Mouse (Mus musculus) midbrain, postnatal 0 days (tissue): ENCODE data around the gene Ccr5. TPM values are rescaled to one million over a fixed set of nuclear protein-coding genes. Genes with fewer than 3 reads are reported as not detected.

Experiments
- ATAC-seq: fragments of 200-750 bp; cut with Nextera tagmentation; 2 replicates; pipeline ENCODE4 v1.8.0; 2017; ENCODE audit warnings: moderate number of reproducible peaks, mild to moderate bottlenecking, moderate TSS enrichment, moderate library complexity; ENCODE audit not compliant: low FRiP score
- DNase-seq: peaks from one replicate; pipeline ENCODE4 v3.0.0-alpha.2; 2015; ENCODE audit warnings: low spot score
- H3K27ac ChIP-seq: fragments of 300-500 bp; sonication (generic); 2 replicates; pipeline ENCODE4 v1.5.1; 2014; ENCODE audit warnings: low read depth, mild to moderate bottlenecking, low read length, mixed read lengths
- H3K27me3 ChIP-seq: fragments of 300-500 bp; sonication (generic); 2 replicates; pipeline ENCODE4 v1.6.1; 2014; ENCODE audit warnings: low read length, control low read depth, mixed read lengths; ENCODE audit not compliant: insufficient read depth
- H3K36me3 ChIP-seq: fragments of 300-500 bp; sonication (generic); 2 replicates; pipeline ENCODE4 v1.6.1; 2014; ENCODE audit warnings: low read length, control low read depth, mixed read lengths; ENCODE audit not compliant: insufficient read depth
- H3K4me1 ChIP-seq: fragments of 300-500 bp; sonication (generic); 2 replicates; pipeline ENCODE4 v1.6.1; 2014; ENCODE audit warnings: mild to moderate bottlenecking, control low read depth, antibody characterized with exemption, low read length, mixed read lengths; ENCODE audit not compliant: insufficient read depth
- H3K4me2 ChIP-seq: fragments of 300-500 bp; sonication (generic); 2 replicates; pipeline ENCODE4 v1.6.1; 2014; ENCODE audit warnings: low read depth, mild to moderate bottlenecking, low read length, mixed read lengths; ENCODE audit not compliant: poor library complexity, severe bottlenecking
- H3K4me3 ChIP-seq: fragments of 300-500 bp; sonication (generic); 2 replicates; pipeline ENCODE4 v1.5.1; 2014; ENCODE audit warnings: low read depth, mild to moderate bottlenecking, low read length, moderate library complexity
- H3K9ac ChIP-seq: fragments of 300-500 bp; sonication (generic); replicated peaks from 2 replicates; pipeline ENCODE4 v1.6.1; 2014; ENCODE audit warnings: mild to moderate bottlenecking, low read length, moderate library complexity, mixed read lengths; ENCODE audit not compliant: poor library complexity, severe bottlenecking
- H3K9me3 ChIP-seq: fragments of 300-500 bp; sonication (generic); 2 replicates; pipeline ENCODE4 v1.6.1; 2016; ENCODE audit warnings: low read length, control low read depth
- CTCF ChIP-seq: IDR thresholded peaks from 2 replicates; pipeline ENCODE4 v1.5.1; 2016; ENCODE audit warnings: antibody characterized with exemption, mild to moderate bottlenecking
- polyA plus RNA-seq: library from polyadenylated mRNA; unstranded; fragments of >200 nt; fragmentation: Nextera tagmentation; extraction: Ambion mirVana; gene quantifications from 2 replicates; pipeline ENCODE4 v1.2.1, GENCODE M21; 2015
- total RNA-seq: library from RNA; depleted of rRNA; stranded (reverse); fragments of >200 nt; gene quantifications from 2 replicates; pipeline ENCODE4 v1.2.3, GENCODE M21; 2014; rRNA removed

Ccr5 gene
- total and polyA plus RNA-seq, 2 experiments from 2014 or later: 0.38 to 0.48 TPM

DNA sequence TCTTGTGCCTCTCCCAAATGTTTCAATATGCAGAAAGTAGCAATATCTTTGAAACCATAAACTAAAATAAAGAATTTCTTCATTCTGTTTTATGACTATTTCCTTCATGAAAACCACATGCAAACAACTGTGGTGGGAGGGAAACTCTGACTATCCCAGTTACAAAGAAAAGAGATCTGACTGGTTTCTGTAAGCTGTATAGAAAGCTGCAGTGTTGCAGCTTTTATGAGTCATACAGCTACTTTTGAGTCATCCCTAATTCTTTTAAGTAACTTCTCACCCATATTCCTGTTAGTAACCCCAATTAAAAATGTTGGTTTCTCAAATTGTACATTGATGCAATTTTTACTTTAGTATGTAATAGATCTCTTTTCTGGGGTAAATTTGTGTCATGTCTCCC lies 25.0 kb downstream of the Ccr5 start:
- no peak for TF ChIP-seq CTCF
- Histone ChIP-seq H3K4me1 (no peaks in the 10 kb centered on the region), H3K27me3 (no peaks in the 10 kb centered on the region), H3K27ac (no peak overlapping the region), H3K9me3 (no peaks in the 10 kb centered on the region), H3K4me3 (no peak overlapping the region), H3K4me2 (no peak overlapping the region), H3K36me3 (no peaks in the 10 kb centered on the region), H3K9ac (no peak overlapping the region)
- DNase-seq (no peak), ATAC-seq (no peak)

Other genes starting within 250 kb of the Ccr5 start
- 0.49 and 0.57 TPM in 2 replicates for gene Ccr1, start 152.9 kb upstream of the Ccr5 start, total RNA-seq
- 0.68 and 0.90 TPM in 2 replicates for gene Ccr1, start 152.9 kb upstream of the Ccr5 start, polyA plus RNA-seq
- not detected in 2 replicates for gene Ccr1l1, start 143.1 kb upstream of the Ccr5 start, total RNA-seq
- 0.15 TPM in 1 of 2 replicates, not detected in the other for gene Ccr1l1, start 143.1 kb upstream of the Ccr5 start, polyA plus RNA-seq
- not detected in 2 replicates for gene Ccr3, start 99.6 kb upstream of the Ccr5 start, total RNA-seq
- not detected in 2 replicates for gene Ccr3, start 99.6 kb upstream of the Ccr5 start, polyA plus RNA-seq
- gene Ccr2, start 19.6 kb upstream of the Ccr5 start, total RNA-seq: 0.05 TPM in 1 of 2 replicates, not detected in the other
- 0.04 and 0.09 TPM in 2 replicates for gene Ccr2, start 19.6 kb upstream of the Ccr5 start, polyA plus RNA-seq
- gene 2010315B03Rik, start 191.2 kb downstream of the Ccr5 start, total RNA-seq: 9.7 and 17.3 TPM in 2 replicates
- 13.1 and 13.6 TPM in 2 replicates for gene 2010315B03Rik, start 191.2 kb downstream of the Ccr5 start, polyA plus RNA-seq